Mouse (Mus musculus) stomach, postnatal 0 days (tissue): Measurements from ENCODE around the gene Lrrc8c.

Experiments used
- CTCF ChIP-seq: IDR thresholded peaks from 2 replicates; pipeline ENCODE4 v1.5.1; 2016; ENCODE audit warnings: antibody characterized with exemption, low read depth, mild to moderate bottlenecking, moderate library complexity
- EP300 ChIP-seq: optimal IDR thresholded peaks from 2 replicates; pipeline ENCODE3; 2016; ENCODE audit warnings: antibody characterized with exemption

GRCm38 (mm10) chr5:105491389-105491788 is 27.8 kb upstream of the Lrrc8c start:
- peak; percentile 70 for TF ChIP-seq CTCF
- TF ChIP-seq EP300, result no peak
